Mouse (Mus musculus): ENCODE measurements around the gene Aire. TPM values are rescaled to one million over a fixed set of nuclear protein-coding genes. Genes with fewer than 3 reads are reported as not detected.
"Not testable (repeated sequence)": the region's sequence is repeated elsewhere in the genome, so short reads cannot be mapped to it uniquely, and the experiment has no call there.

The Aire gene
- total and polyA plus RNA-seq, 2 experiments from 2014 or later, result 0.05 to 0.99 TPM

DNA sequence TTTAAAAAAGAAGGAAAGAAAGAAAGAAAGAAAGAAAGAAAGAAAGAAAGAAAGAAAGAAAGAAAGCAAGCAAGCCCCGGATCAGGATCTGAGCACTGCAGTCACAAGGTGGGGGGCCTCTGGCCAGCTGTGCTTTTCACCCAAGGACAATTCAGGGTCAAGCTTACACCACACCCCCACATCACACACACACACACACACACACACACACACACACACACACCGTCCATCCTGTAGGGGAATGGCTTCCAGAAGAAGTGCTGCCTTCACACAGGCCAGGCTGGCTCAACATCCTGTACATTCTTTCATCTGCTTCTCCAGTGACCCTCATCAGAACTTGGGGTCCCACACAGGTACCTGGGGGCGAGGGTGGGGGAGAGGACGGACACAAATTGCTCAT, 24.1 kb downstream of the Aire start:
- Histone ChIP-seq H3K4me1 (ENCODE audit: insufficient read depth, low read length) (no peaks in the 10 kb centered on the region), H3K4me3 (ENCODE audit: low read length) (no peak overlapping the region), H3K36me3 (ENCODE audit: insufficient read depth, low read length) (no peaks in the 10 kb centered on the region), H3K9me3 (ENCODE audit: low read length) (no peaks in the 10 kb centered on the region), H3K27ac (no peak overlapping the region), H3K4me2 (ENCODE audit: low read depth, low read length) (no peak overlapping the region), H3K27me3 (ENCODE audit: insufficient read depth, low read length) (no peaks in the 10 kb centered on the region), H3K9ac (replicated peaks; ENCODE audit: low read length) (no peak overlapping the region)
- 75% methylated on average over 4 of the region's 4 CpGs for WGBS
- ATAC-seq, result 0 out of 2 replicates have a peak, but pooled peaks have one; percentile 62
- no peak for DNase-seq (ENCODE audit: low spot score)
- TF ChIP-seq CTCF (IDR thresholded peaks at IDR 0.05; ENCODE audit: low read depth), result no peak

DNA sequence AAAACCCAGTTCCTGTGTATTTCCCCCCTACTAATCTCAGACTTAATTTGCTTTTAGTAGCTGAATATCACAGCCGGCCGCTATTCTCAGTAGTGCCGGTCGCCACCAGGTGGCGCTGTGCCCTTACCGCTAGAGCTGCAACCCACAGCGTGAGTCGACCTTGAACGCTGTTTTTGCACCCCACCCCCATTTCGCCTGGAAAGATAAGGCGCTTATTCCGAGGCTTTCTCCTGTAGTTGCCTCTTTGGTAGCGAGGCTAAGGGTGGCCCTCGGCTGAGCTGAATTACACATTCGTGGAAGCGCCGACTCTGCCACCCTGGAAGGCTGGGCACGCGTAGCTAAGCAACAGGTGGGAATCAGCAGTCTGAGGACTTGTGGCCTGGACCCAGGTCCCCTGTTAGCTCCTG, 24.6 kb downstream of the Aire start:
- no peaks in the 10 kb centered on the region for H3K36me3 ChIP-seq (ENCODE audit: insufficient read depth, low read length)
- peak; percentile 94 for DNase-seq (ENCODE audit: low spot score)
- H3K27me3 ChIP-seq (ENCODE audit: insufficient read depth, low read length), result no peaks in the 10 kb centered on the region
- WGBS, result 20% methylated on average over 19 of the region's 19 CpGs
- ATAC-seq, result peak; percentile 90
- H3K4me1 ChIP-seq (ENCODE audit: insufficient read depth, low read length), result no peaks in the 10 kb centered on the region
- no peaks in the 10 kb centered on the region for H3K9me3 ChIP-seq (ENCODE audit: low read length)
- H3K9ac ChIP-seq (replicated peaks; ENCODE audit: low read length), result no peak overlapping the region
- H3K27ac ChIP-seq, result no peak overlapping the region
- TF ChIP-seq CTCF (IDR thresholded peaks at IDR 0.05; ENCODE audit: low read depth), result peak; percentile 96
- H3K4me2 ChIP-seq (ENCODE audit: low read depth, low read length), result peak overlapping the region; percentile 60
- peak overlapping the region; percentile 24 for H3K4me3 ChIP-seq (ENCODE audit: low read length)

DNA sequence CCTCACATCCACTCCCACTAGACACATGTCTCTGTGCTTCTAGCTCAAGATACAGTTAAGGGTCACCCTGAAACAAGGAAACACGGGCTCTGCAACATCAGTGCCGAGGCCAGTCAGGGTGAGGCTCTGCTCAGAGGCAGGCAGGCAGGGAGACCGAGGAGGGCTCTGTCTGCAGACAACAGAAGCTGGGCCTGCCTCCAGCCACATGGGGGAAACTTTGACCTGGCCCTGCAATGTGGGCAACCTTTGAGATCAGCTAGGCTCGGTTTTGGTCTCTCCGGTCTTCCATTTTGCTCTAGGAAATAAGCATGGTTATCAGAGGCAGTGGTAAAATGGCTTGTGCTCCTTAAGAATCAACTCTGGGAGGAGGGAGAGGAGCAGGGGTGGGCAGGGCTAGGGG, 27.0 kb downstream of the Aire start:
- no peak overlapping the region for H3K4me3 ChIP-seq (ENCODE audit: low read length)
- H3K4me2 ChIP-seq (ENCODE audit: low read depth, low read length), result no peak overlapping the region
- ATAC-seq (no peak), DNase-seq (ENCODE audit: low spot score) (no peak)
- H3K9me3 ChIP-seq (ENCODE audit: low read length), result no peaks in the 10 kb centered on the region
- no peaks in the 10 kb centered on the region for H3K27me3 ChIP-seq (ENCODE audit: insufficient read depth, low read length)
- H3K4me1 ChIP-seq (ENCODE audit: insufficient read depth, low read length), result no peaks in the 10 kb centered on the region
- no peaks in the 10 kb centered on the region for H3K36me3 ChIP-seq (ENCODE audit: insufficient read depth, low read length)
- WGBS, result 53% methylated on average over 5 of the region's 5 CpGs
- H3K27ac ChIP-seq, result no peak overlapping the region
- TF ChIP-seq CTCF (IDR thresholded peaks at IDR 0.05; ENCODE audit: low read depth), result no peak
- no peak overlapping the region for H3K9ac ChIP-seq (replicated peaks; ENCODE audit: low read length)

DNA sequence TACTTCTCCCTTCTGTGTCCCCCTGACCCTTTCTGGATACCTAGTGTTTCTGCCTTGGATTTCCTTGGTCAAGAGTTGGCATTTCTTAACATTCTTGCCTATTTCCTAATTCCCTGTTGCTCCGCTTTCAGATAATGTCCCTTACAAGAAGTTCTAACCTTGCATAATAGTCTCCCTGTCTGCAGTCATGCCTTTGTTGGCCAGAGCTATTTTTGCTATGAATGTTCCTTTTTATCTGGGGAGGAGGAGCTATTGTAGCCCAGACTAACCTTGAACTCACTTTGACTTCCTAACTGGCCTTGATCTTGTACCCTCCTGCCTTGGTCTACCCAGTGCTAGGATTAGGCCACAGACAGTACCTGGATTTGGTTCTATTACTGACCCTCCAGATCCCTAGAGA, 27.9 kb downstream of the Aire start:
- no peak for ATAC-seq
- no peak for TF ChIP-seq CTCF (IDR thresholded peaks at IDR 0.05; ENCODE audit: low read depth)
- H3K9me3 ChIP-seq (ENCODE audit: low read length), result no peaks in the 10 kb centered on the region
- H3K9ac ChIP-seq (replicated peaks; ENCODE audit: low read length), result no peak overlapping the region
- 96% methylated on average over 1 of the region's 1 CpGs for WGBS
- H3K36me3 ChIP-seq (ENCODE audit: insufficient read depth, low read length), result no peaks in the 10 kb centered on the region
- DNase-seq (ENCODE audit: low spot score), result no peak
- H3K27me3 ChIP-seq (ENCODE audit: insufficient read depth, low read length), result no peaks in the 10 kb centered on the region
- no peak overlapping the region for H3K27ac ChIP-seq
- no peak overlapping the region for H3K4me3 ChIP-seq (ENCODE audit: low read length)
- no peaks in the 10 kb centered on the region for H3K4me1 ChIP-seq (ENCODE audit: insufficient read depth, low read length)
- H3K4me2 ChIP-seq (ENCODE audit: low read depth, low read length), result no peak overlapping the region

DNA sequence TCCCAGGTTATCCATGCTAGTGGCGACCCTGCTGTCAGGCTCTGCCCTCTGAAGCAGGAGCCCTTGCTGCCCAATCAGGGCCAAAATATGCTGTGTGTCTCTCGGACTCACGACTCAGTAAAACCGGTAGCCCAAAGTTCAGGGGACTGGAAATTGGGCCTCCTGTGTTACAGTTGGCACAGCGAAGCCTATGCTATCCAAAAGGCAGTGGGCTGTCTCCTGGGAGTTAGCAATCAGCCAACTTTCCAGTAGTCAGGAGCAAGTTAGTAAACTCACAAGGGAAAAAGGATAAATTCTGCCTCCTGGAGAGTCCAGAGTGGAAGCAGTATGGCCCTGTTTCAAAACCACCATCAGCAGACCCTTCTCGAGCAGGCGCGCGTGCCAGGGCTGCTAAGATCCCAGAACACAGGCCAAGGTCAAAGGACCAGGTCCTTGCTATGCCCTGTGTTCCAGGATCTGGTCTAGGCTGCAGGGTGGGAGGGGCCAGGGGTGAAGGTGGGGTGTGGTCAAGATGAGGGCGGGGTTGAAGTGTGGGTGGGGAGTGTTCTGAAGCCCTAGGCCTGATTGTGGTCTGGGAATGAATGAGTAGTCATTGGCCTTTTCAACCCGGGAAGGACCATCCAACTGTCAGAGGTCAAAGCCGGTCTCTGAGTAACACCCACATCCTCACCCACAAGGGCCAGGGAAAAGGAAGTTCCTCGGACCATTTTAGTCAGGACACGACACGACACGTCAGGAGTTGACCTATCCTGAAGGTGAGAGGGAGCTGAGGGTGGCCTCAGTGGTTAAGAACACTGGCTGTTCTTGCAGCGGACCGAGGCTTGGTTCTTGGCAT, 30.5 kb downstream of the Aire start:
- Histone ChIP-seq H3K4me3 (ENCODE audit: low read length) (no peak overlapping the region), H3K27me3 (ENCODE audit: insufficient read depth, low read length) (no peaks in the 10 kb centered on the region), H3K9me3 (ENCODE audit: low read length) (no peaks in the 10 kb centered on the region), H3K4me1 (ENCODE audit: insufficient read depth, low read length) (peaks cover 11% of the 10 kb centered on the region), H3K4me2 (ENCODE audit: low read depth, low read length) (no peak overlapping the region), H3K9ac (replicated peaks; ENCODE audit: low read length) (no peak overlapping the region), H3K27ac (no peak overlapping the region), H3K36me3 (ENCODE audit: insufficient read depth, low read length) (no peaks in the 10 kb centered on the region)
- WGBS, result 94% methylated on average over 18 of the region's 18 CpGs
- no peak for DNase-seq (ENCODE audit: low spot score)
- no peak for ATAC-seq
- TF ChIP-seq CTCF (IDR thresholded peaks at IDR 0.05; ENCODE audit: low read depth), result no peak

DNA sequence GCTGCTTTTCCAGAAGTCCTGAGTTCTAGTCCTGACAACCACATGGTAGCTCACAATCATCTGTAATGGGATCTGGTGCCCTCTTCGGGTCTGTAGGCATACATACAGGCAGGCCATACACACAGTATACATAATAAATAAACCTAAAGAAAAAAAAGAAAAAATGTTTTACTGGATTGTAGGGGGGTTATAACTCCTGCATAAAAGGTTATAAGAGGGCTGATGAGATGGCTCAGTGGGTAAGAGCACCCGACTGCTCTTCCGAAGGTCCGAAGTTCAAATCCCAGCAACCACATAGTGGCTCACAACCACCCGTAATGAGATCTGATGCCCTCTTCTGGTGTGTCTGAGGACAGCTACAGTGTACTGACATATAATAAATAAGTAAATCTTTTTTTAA, 32.3 kb downstream of the Aire start:
- not testable (repeated sequence) for H3K27ac ChIP-seq; H3K4me3 ChIP-seq (ENCODE audit: low read length); DNase-seq (ENCODE audit: low spot score); H3K36me3 ChIP-seq (ENCODE audit: insufficient read depth, low read length); H3K4me2 ChIP-seq (ENCODE audit: low read depth, low read length); H3K9ac ChIP-seq (replicated peaks; ENCODE audit: low read length); H3K9me3 ChIP-seq (ENCODE audit: low read length); H3K27me3 ChIP-seq (ENCODE audit: insufficient read depth, low read length); ATAC-seq
- 95% methylated on average over 5 of the region's 5 CpGs for WGBS
- peaks cover 23% of the 10 kb centered on the region for H3K4me1 ChIP-seq (ENCODE audit: insufficient read depth, low read length)

DNA sequence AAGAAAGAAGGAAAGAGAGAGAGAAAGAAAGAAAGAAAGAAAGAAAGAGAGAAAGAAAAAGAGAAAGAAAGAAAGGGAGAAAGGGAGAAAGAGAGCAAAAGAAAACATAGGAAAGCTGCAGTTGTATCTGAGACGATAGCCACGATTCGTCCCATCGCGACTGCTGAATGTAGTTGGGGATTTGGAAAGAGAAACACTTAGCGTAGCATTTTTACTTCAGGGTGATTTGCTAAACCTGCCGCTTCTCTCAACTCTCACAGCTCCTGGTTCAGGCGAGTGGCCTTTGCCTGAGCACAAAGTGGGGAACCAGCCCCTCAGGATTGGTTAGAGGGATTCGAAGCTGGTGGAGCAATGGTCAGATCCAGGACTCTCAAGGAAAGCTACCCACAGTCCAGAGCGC, 33.1 kb downstream of the Aire start:
- no peak for DNase-seq (ENCODE audit: low spot score)
- no peak for TF ChIP-seq CTCF (IDR thresholded peaks at IDR 0.05; ENCODE audit: low read depth)
- Histone ChIP-seq H3K27me3 (ENCODE audit: insufficient read depth, low read length) (no peaks in the 10 kb centered on the region), H3K9me3 (ENCODE audit: low read length) (no peaks in the 10 kb centered on the region), H3K36me3 (ENCODE audit: insufficient read depth, low read length) (no peaks in the 10 kb centered on the region), H3K9ac (replicated peaks; ENCODE audit: low read length) (no peak overlapping the region), H3K27ac (no peak overlapping the region), H3K4me1 (ENCODE audit: insufficient read depth, low read length) (peaks cover 23% of the 10 kb centered on the region), H3K4me2 (ENCODE audit: low read depth, low read length) (peak overlapping the region; percentile 92), H3K4me3 (ENCODE audit: low read length) (no peak overlapping the region)
- WGBS, result 16% methylated on average over 10 of the region's 10 CpGs
- no peak for ATAC-seq
